Mouse (Mus musculus) layer of hippocampus, adult 2 months (tissue): ENCODE measurements around the gene Mdfic. TPM values are rescaled to one million over a fixed set of nuclear protein-coding genes. Genes with fewer than 3 reads are reported as not detected.
"Not testable (repeated sequence)": the region's sequence is repeated elsewhere in the genome, so short reads cannot be mapped to it uniquely, and the experiment has no call there.

Source experiments
- DNase-seq, 2 experiments: peaks; one replicate each; pipeline ENCODE4 v3.0.0; 2022; ENCODE audit warnings: low spot score in 2 of 2
- H3K27ac ChIP-seq: fragments of 200-600 bp; 2 replicates; pipeline ENCODE4 v1.8.1; 2022
- H3K4me3 ChIP-seq: fragments of 200-600 bp; 2 replicates; pipeline ENCODE4 v1.8.1; 2022; ENCODE audit warnings: mild to moderate bottlenecking
- CTCF ChIP-seq: fragments of 200-600 bp; conservative IDR thresholded peaks from 2 replicates; pipeline ENCODE4 v1.8.1; 2022; ENCODE audit warnings: antibody characterized with exemption, mild to moderate bottlenecking, moderate library complexity
- long read RNA-seq, 2 experiments: library from polyadenylated mRNA; stranded (forward); transcript quantifications; one replicate each; pipeline ENCODE4 v2.0.0; 2021; ENCODE audit warnings: borderline mapping rate in 2 of 2
- total RNA-seq, 2 experiments: library from RNA; stranded (reverse); gene quantifications; 2 replicates each; pipeline ENCODE4 v1.2.3; 2021

Mdfic gene
- total RNA-seq, result 1 to 10 TPM; 3.1 to 3.9 TPM
- long read RNA-seq, experiment 1, partial matches to known transcripts, result 0 of 2 reads
- long read RNA-seq, experiment 1, other reads (novel, unspliced or antisense), result 0 of 2 reads
- long read RNA-seq, experiment 2, partial matches to known transcripts, result 0 of 3 reads
- long read RNA-seq, experiment 2, other reads (novel, unspliced or antisense), result 1 of 3 reads

GRCm38 (mm10) chr6:15720461-15720817, at the start of gene Mdfic:
Gene Mdfic, plus strand, starts transcription at chr6:15720661.
- no peak for TF ChIP-seq CTCF
- Histone ChIP-seq H3K4me3 (peak within 1 kb of the TSS; percentile 63), H3K27ac (peak within 1 kb of the TSS; percentile 15; the same call in 1 of the 2 replicates)
- no peak for DNase-seq

- Histone ChIP-seq H3K4me3 (no peak overlapping the region), H3K27ac (no peak overlapping the region)
- DNase-seq, result no peak
- peak; percentile 14; the same call in 1 of the 2 replicates for TF ChIP-seq CTCF
Measured at GRCm38 (mm10) chr6:15671364-15671763, 49.1 kb upstream of the Mdfic start.

- no peak for DNase-seq
- no peak for TF ChIP-seq CTCF
- Histone ChIP-seq H3K4me3 (no peak overlapping the region), H3K27ac (no peak overlapping the region)
Measured at GRCm38 (mm10) chr6:15710080-15710479, 10.4 kb upstream of the Mdfic start.

GRCm38 (mm10) chr6:15710706-15711105, 9.8 kb upstream of the Mdfic start:
- no peak overlapping the region for H3K4me3 ChIP-seq
- no peak for DNase-seq
- no peak overlapping the region for H3K27ac ChIP-seq
- no peak for TF ChIP-seq CTCF

GRCm38 (mm10) chr6:15712860-15713385, 7.5 kb upstream of the Mdfic start:
- no peak for DNase-seq
- no peak overlapping the region for H3K4me3 ChIP-seq
- no peak overlapping the region for H3K27ac ChIP-seq
- no peak for TF ChIP-seq CTCF

- H3K27ac ChIP-seq, H3K4me3 ChIP-seq, DNase-seq: not testable (repeated sequence)
Measured at GRCm38 (mm10) chr6:15714036-15714435, 6.4 kb upstream of the Mdfic start.

GRCm38 (mm10) chr6:15714996-15715844, 5.2 kb upstream of the Mdfic start:
- Histone ChIP-seq H3K4me3 (no peak overlapping the region), H3K27ac (no peak overlapping the region)
- DNase-seq, result no peak
- no peak for TF ChIP-seq CTCF

- no peak for TF ChIP-seq CTCF
- no peak overlapping the region for H3K4me3 ChIP-seq
- H3K27ac ChIP-seq, result no peak overlapping the region
- no peak for DNase-seq
Measured at GRCm38 (mm10) chr6:15719919-15720318, 542 bp upstream of the Mdfic start.

- no peak for TF ChIP-seq CTCF
- peak overlapping the region; percentile 63 for H3K4me3 ChIP-seq
- peak overlapping the region; percentile 15; the same call in 1 of the 2 replicates for H3K27ac ChIP-seq
- DNase-seq, result no peak
Measured at GRCm38 (mm10) chr6:15720818-15721715, 606 bp downstream of the Mdfic start.

GRCm38 (mm10) chr6:15721716-15722031, 1.2 kb downstream of the Mdfic start:
- Histone ChIP-seq H3K4me3 (peak overlapping the region; percentile 63), H3K27ac (no peak overlapping the region)
- no peak for DNase-seq
- TF ChIP-seq CTCF, result no peak

GRCm38 (mm10) chr6:15722631-15723030, 2.2 kb downstream of the Mdfic start:
- H3K27ac ChIP-seq, H3K4me3 ChIP-seq, DNase-seq: not testable (repeated sequence)

- DNase-seq, result no peak
- Histone ChIP-seq H3K27ac (no peak overlapping the region), H3K4me3 (no peak overlapping the region)
- no peak for TF ChIP-seq CTCF
Measured at GRCm38 (mm10) chr6:15724304-15724703, 3.8 kb downstream of the Mdfic start.

GRCm38 (mm10) chr6:15726422-15726821, 6.0 kb downstream of the Mdfic start:
- no peak for DNase-seq
- H3K4me3 ChIP-seq, result no peak overlapping the region
- H3K27ac ChIP-seq, result no peak overlapping the region
- TF ChIP-seq CTCF, result no peak
